Mouse (Mus musculus) lung, adult 2 months (tissue): ENCODE data around the gene Tsen34. TPM values are rescaled to one million over a fixed set of nuclear protein-coding genes. Genes with fewer than 3 reads are reported as not detected.
"Not testable (repeated sequence)": the region's sequence is repeated elsewhere in the genome, so short reads cannot be mapped to it uniquely, and the experiment has no call there.

Source experiments
- DNase-seq: peaks from one replicate; pipeline ENCODE4 v3.0.0; 2022
- H3K4me1 ChIP-seq: fragments of 200-500 bp; 2 replicates; pipeline ENCODE4 v1.6.1; 2011; ENCODE audit warnings: low read length; ENCODE audit not compliant: control insufficient read depth, insufficient read depth
- H3K4me3 ChIP-seq: fragments of 200-500 bp; replicated peaks from 2 replicates; pipeline ENCODE3; 2011; ENCODE audit warnings: low read depth, mild to moderate bottlenecking, control low read depth, low read length; ENCODE audit errors: extremely low read depth
- CTCF ChIP-seq: fragments of 200-500 bp; IDR thresholded peaks from 2 replicates; pipeline ENCODE4 v1.5.1; 2011; ENCODE audit warnings: mild to moderate bottlenecking, low read length, control low read depth; ENCODE audit not compliant: insufficient read depth
- POLR2A ChIP-seq: fragments of 200-500 bp; IDR thresholded peaks from 2 replicates; pipeline ENCODE4 v1.6.1; 2011; ENCODE audit warnings: low read depth, mild to moderate bottlenecking, control low read depth, low read length, borderline replicate concordance; ENCODE audit errors: extremely low read depth
- WGBS: fragments of 180-500 bp; shearing (Covaris S2); methylation state at CpG from one replicate; pipeline ENCODE4 v1.1.7; 2018; 5-methylcytosine and 5-hydroxymethylcytosine counted together
- polyA plus RNA-seq: library from polyadenylated mRNA; depleted of rRNA; stranded (reverse); fragments of >200 nt; gene quantifications from 2 replicates; pipeline ENCODE4 v1.2.3, GENCODE M21; 2012

The Tsen34 gene
- polyA plus RNA-seq, 1 experiment, result 100.0 TPM

DNA sequence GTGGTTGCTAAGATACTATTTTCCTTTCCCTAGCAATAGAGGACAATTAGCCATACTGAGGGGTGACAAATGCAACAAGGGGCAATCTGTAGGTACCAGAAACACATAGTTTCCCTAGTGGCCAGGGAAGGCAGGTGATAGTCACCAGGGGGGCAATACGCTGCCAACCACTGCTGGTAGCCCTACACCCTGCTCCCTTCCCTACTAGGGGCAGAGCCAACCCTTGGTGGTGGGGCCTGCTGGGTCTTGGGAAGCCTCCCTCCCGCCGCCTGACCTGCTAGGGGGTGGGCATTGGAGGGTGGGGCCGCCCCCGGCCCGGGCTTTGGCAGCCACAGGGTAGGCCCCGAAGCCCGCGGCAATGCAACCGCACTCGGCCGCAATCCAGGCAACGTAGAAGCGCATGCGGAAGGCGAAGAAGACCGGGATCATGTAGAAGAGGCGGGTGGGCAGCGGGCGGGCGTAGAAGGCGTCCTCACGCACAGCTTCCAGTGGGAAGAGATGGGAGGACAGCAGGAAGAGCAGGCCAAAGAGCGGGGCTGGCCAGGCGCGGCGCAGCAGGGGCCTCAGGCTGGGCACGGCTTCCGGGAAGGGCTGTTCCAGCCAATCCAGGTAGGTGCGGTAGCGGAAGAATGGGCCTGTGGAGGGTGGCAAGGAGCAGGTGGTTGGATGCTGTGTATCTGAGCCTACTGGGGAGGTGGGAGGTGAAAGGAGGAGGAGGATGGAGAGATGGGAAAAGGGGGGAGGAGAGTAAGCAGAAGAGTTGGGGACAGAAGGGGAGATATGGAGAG is 7.1 kb upstream of the Tsen34 start:
- DNase-seq, result no peak
- no peaks in the 10 kb centered on the region for H3K4me1 ChIP-seq
- WGBS, result 88% methylated on average over 31 of the region's 31 CpGs
- TF ChIP-seq POLR2A, result no peak
- TF ChIP-seq CTCF, result no peak
- H3K4me3 ChIP-seq, result no peak overlapping the region

DNA sequence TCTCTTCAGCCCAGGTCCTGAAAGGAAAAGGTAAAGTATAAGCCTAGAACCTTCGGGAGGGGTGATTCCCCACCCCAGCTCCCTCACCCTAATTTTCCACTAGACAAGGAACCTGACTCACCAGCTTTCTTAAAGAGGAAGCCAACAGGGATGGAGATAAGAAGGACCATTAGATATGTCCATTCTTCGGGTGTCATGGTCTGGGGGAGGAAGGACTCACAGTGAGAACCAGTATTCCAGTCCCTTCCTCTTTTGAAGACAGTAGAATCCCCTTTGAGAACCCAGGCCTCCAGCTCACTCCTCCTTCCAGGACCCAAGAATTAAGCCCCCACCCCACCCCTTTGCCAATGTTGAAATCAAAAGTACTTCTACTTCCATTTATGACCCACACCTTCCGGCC is 744 bp upstream of the Tsen34 start:
- Histone ChIP-seq H3K4me1 (no peaks in the 10 kb centered on the region), H3K4me3 (peak overlapping the region; percentile 59)
- 31% methylated on average over 3 of the region's 3 CpGs for WGBS
- no peak for DNase-seq
- TF ChIP-seq POLR2A (no peak), CTCF (no peak)

DNA sequence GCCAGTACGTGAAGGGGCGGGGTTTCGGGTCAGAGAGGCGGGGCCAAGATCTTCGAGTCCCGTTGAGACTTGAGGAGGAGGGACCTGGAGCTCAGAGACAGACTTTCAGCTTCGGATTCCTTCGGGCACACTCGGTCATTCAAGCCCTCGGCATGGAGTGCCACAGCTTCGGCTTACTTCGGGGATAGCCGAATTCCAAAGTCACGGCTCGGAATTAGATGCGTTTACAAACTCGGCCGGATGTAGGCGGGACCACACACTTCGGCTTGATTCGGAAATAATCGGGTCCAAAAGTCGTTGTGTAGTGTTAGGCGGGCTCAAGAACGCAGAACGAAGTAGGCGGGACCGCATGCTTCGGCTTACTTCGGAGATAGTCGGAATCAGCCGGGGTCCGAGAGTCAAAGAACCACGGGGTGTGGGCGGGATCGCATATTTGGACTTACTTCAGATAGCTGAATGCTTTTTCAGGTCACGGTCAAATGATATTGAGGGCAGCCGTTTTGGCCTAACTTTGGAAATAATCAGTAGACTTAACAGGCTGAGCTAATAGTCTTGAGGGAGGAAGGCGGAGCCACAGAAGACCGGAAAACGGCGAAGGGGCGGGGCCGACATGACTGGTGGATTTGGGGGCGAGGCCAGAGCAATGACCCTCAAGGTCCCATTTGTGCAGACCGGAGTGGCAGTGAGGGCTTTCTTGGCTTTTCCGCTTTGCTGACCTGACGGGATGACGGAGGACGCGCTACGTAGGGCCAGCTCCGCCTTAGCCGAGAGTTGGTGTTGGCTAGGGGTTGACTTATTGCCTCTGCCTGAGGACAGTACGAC is 535 bp downstream of the Tsen34 start, which contains the start of gene Mboat7:
Gene Mboat7, minus strand, starts transcription at position 537 of the 822 bp plus-strand sequence.
- WGBS, result under 1% methylated on average over 55 of the region's 55 CpGs
- Histone ChIP-seq H3K4me3 (peak within 1 kb of the TSS; percentile 59), H3K4me1 (no peaks in the 10 kb centered on the region)
- TF ChIP-seq POLR2A (peak; percentile 96; the same call in 1 of the 2 replicates), CTCF (no peak)
- peak; percentile 95 for DNase-seq

DNA sequence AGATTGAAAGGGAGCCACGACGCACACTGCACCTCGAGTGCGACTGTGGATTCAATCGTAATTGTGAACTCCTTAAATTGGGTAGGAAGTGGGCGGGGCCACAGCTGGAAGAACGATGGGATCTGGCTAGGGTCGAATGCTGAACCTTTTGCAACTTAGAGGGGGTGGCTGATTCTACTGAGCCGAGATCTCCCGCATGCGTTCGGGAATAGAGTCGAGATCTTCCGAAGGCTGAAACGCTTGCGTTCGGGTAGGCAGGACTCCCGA is 1.1 kb downstream of the Tsen34 start:
- no peak for DNase-seq
- WGBS, result 0% methylated on average over 18 of the region's 18 CpGs
- TF ChIP-seq POLR2A (no peak), CTCF (no peak)
- Histone ChIP-seq H3K4me1 (no peaks in the 10 kb centered on the region), H3K4me3 (peak overlapping the region; percentile 59)

DNA sequence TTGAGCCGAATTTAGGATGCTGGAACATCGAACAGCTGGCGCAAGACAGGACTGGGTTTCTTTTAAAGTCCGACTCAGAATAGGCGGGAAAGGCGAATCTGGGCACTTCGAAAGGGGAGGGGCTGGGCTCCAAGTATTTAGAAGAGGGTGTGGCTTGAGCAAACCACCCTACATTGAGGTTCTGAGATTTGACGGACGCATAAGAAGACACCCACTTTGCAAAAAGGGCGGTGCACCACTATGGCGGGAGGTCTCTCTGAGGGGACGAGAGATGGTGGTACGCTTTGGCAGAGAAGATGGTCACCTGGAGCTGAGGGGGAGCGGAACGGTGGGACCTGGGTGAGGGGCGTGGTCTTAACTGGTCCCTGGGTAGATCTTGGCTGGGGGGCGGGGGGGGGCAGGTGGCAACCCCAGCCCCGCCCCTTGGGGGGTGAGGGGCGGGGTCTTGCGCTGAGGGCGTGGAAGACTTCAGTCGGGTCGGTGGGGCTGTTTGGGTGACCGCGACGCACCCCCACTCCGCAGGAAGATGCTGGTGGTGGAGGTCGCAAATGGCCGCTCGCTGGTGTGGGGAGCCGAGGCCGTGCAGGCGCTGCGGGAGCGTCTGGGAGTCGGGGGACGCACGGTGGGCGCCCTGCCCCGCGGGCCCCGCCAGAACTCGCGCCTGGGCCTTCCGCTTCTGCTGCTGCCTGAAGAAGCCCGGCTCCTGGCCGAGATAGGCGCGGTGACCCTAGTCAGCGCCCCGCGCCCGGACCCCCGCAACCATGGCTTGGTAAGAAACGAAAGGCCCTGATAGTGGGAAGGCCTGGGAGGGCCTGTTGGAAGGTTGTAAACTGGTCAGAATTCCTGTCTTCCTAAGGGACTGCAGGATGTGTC is 1.6 kb downstream of the Tsen34 start:
- peak overlapping the region; percentile 60 for H3K4me3 ChIP-seq
- DNase-seq, result peak; percentile 58
- TF ChIP-seq POLR2A (no peak), CTCF (no peak)
- H3K4me1 ChIP-seq, result no peaks in the 10 kb centered on the region
- WGBS, result 1% methylated on average over 48 of the region's 55 CpGs

DNA sequence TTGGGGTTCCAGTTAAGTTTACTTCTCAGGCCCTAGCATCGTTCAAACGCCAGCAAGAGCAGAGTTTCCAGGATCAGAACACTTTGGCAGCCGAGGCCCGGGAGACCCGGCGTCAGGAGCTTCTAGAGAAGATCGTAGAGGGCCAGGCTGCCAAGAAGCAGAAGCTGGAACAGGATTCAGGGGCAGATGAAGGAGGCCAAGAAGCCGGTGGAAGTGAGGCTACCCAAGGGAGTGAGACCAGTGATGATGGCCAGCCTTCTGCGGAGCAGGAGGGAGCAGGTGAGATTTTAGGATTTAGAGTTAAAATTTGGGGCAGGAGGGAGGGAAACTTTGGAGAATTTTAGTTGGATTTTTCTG is 2.3 kb downstream of the Tsen34 start:
- not testable (repeated sequence) for H3K4me1 ChIP-seq, DNase-seq
- WGBS, result 5% methylated on average over 9 of the region's 9 CpGs
- H3K4me3 ChIP-seq, result peak overlapping the region; percentile 60

DNA sequence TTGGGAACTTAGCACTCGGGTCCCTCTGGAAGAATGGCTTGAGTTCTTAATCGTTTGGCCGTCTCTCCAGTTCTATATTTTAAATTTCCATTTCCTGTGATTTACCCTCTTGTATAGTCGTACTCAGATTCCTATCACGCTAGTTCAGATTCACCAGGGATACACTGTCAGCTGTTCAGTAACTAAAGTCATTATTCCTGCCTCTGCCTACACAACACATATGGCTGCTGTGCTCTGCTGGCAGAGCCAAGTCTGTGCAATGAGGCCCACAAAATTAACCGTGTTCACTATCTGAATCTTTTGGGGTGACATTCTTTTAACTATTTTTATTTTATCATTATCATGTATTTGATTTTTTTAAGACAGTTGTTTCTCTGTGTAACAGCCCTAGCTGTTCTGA is 5.8 kb downstream of the Tsen34 start:
- DNase-seq, result no peak
- TF ChIP-seq POLR2A (no peak), CTCF (no peak)
- Histone ChIP-seq H3K4me3 (no peak overlapping the region), H3K4me1 (no peaks in the 10 kb centered on the region)
- WGBS, result 90% methylated on average over 6 of the region's 6 CpGs

DNA sequence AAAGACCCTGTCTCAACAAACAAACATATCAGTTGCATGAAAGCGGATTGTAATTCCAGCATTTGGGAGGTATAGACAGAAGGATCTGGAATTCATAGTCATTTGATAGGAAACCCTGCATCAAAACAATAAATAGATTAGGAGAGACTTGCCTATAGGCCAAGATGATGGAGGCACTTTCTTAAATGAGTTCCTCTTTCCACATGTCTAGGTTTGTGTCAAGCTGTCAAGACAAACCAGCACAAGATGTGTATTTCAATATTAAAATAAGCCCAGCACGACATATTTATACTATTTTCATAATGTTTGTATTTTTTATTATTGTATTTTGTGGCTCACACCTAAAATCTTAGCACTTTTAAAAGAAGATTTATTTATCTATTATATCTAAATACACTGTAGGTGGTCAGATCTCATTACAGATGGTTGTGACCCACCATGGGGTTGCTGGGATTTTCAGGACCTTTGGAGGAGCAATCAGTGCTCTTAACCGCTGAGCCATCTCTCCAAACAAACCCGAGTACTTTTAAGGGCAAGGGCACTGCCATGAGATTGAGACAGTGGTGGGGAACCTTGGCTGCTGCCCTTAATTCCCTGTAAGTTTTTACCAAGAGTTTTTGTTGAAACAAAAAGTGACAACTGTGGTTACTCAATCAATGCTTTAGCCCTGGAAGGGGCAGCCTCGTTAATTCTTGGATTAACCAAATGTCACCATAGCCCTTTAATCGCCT is 10.7 kb downstream of the Tsen34 start:
- 21% methylated on average over 6 of the region's 6 CpGs for WGBS
- Histone ChIP-seq H3K4me1 (peaks cover 16% of the 10 kb centered on the region), H3K4me3 (peak overlapping the region; percentile 87)
- TF ChIP-seq POLR2A (no peak), CTCF (no peak)
- no peak for DNase-seq
